Mouse (Mus musculus): Measurements from ENCODE around the gene Rpl21. TPM values are rescaled to one million over a fixed set of nuclear protein-coding genes. Genes with fewer than 3 reads are reported as not detected.
"Not testable (repeated sequence)": the region's sequence is repeated elsewhere in the genome, so short reads cannot be mapped to it uniquely, and the experiment has no call there.

Gene Rpl21
- polyA plus RNA-seq, 1 experiment from 2014 or later: 302 TPM

DNA sequence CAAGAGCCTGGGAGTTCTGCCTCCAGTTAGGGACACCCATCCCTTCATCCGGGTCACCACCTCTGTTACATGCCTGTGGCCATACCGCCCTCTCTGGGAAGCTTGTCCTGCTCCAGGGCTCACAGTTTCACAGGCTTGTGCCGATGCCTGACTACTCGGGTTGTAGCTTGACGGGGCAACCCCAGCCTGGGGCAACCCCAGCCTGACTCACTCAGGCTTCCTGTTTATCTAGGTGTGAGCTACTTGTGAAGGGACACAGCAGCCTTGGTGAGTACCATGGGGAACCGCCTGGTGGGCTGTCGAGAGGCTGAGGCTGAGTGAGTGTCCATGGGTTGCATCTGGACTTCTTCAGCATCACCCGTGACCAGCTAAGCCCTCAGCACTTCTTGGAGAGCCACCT lies 24.9 kb downstream of the Rpl21 start:
- no peak for ATAC-seq (replicated peaks)
- H3K9ac ChIP-seq: no peak overlapping the region
- no peak overlapping the region for H3K4me3 ChIP-seq
- no peaks in the 10 kb centered on the region for H3K36me3 ChIP-seq (replicated peaks)
- WGBS: 92% methylated on average over 8 of the region's 8 CpGs
- no peaks in the 10 kb centered on the region for H3K9me3 ChIP-seq
- no peak overlapping the region for H3K4me2 ChIP-seq
- no peak overlapping the region for H3K27ac ChIP-seq
- no peaks in the 10 kb centered on the region for H3K27me3 ChIP-seq (replicated peaks)
- no peaks in the 10 kb centered on the region for H3K4me1 ChIP-seq

DNA sequence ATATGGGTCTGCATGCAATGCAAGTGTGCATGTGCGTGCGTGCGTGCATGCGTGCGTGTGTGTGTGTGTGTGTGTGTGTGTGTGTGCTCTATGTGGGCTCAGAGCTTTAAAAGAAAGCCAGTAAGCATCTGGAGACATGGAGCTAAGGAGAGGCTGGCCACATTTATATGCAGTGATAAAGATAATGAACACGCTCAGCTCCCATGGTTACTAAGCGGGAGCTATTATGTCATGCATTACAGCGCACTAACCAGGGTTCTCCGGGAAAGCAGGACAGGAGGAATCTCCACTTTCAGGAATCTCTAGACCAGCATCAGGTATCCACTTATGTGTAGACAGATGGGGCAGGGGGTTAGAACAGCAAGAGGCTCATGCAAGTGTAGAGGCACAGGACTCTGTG lies 26.1 kb downstream of the Rpl21 start:
- no peaks in the 10 kb centered on the region for H3K27me3 ChIP-seq (replicated peaks)
- no peaks in the 10 kb centered on the region for H3K4me1 ChIP-seq
- no peak overlapping the region for H3K27ac ChIP-seq
- H3K36me3 ChIP-seq (replicated peaks): no peaks in the 10 kb centered on the region
- no peak overlapping the region for H3K4me3 ChIP-seq
- H3K9ac ChIP-seq: no peak overlapping the region
- no peak overlapping the region for H3K4me2 ChIP-seq
- WGBS: 88% methylated on average over 9 of the region's 9 CpGs
- ATAC-seq (replicated peaks): no peak
- H3K9me3 ChIP-seq: no peaks in the 10 kb centered on the region

DNA sequence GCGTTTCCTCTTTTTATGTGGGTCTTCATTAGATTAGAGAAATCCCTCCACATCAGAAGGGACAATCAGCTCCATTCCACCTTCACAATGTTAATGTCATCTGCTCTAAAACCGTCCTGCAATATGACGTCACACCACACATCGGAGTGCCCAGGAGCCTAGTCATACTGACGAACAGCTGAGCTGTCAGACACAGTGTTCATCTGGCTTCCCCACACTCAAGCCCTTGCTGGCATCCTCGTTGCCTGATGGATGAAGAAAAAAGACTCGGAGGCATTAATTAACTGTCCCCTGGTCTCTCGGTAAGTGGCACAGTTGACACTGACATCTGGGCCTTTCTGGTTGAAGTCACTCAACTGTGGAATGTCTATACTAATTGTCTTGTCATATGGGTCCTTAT lies 26.6 kb downstream of the Rpl21 start:
- Histone ChIP-seq H3K9me3 (no peaks in the 10 kb centered on the region), H3K36me3 (replicated peaks) (no peaks in the 10 kb centered on the region), H3K9ac (no peak overlapping the region), H3K4me2 (no peak overlapping the region), H3K27me3 (replicated peaks) (no peaks in the 10 kb centered on the region), H3K27ac (no peak overlapping the region), H3K4me1 (no peaks in the 10 kb centered on the region), H3K4me3 (no peak overlapping the region)
- WGBS: 67% methylated on average over 8 of the region's 8 CpGs
- no peak for ATAC-seq (replicated peaks)

DNA sequence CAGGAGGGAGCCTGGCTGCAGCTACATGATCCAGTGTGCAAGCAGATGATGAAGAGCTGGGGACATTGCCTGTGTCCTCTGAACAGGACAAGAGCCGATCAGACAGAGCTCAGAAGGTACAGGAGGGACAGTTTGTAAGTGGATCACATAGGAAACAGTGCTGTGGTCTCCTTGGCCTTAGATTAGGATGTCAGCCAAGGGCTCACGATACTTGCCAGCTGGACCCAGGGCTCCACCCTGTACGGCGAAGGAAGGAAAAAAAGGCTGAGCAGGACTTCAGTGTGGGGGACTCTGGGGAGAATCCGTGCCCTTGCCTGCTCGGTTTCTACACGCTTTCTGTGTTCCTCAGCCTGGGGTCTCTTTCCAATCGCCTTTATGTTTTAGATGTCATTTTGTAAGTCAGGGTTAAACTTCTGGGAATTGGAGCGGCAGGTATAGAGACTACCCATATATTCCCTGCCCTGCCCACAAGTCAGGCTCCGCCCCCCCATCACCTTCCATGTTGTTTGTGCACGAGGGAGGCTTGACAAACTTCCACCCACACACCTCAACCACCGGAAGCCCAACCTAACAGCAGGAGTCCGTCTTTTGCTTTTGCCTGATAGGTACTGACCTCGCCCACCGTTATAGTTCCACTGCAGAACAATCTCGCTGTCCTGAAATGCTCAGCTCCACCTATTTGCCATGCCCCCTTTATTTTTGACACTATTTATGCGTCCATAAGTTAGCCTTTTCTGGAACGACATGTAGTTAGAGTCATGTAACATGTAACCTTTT lies 27.7 kb downstream of the Rpl21 start:
- Histone ChIP-seq H3K4me1 (no peaks in the 10 kb centered on the region), H3K27ac (no peak overlapping the region), H3K27me3 (replicated peaks) (no peaks in the 10 kb centered on the region), H3K4me2 (no peak overlapping the region), H3K36me3 (replicated peaks) (no peaks in the 10 kb centered on the region), H3K9ac (no peak overlapping the region), H3K4me3 (no peak overlapping the region), H3K9me3 (no peaks in the 10 kb centered on the region)
- ATAC-seq (replicated peaks): no peak
- 83% methylated on average over 18 of the region's 18 CpGs for WGBS

DNA sequence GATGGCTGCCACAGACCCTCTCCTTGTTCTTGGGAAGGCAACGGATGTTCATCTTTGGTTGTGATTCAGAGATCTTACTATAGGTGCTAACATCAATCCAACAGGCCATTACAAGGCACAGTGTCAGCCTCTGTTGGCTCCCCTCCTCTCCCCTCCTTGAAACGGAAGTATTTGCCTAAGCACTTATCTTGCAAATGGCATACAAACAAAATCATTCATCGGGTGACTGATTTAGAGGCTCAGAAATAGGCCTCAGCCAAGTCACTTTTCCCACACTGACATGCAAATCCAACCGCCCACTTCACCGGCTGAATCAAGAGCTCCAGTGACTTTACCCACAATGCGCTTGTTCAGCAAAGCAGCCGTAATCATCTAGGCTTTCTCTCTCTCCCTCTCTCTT lies 28.9 kb downstream of the Rpl21 start:
- no peaks in the 10 kb centered on the region for H3K36me3 ChIP-seq (replicated peaks)
- H3K4me2 ChIP-seq: no peak overlapping the region
- H3K9me3 ChIP-seq: no peaks in the 10 kb centered on the region
- no peak for ATAC-seq (replicated peaks)
- H3K4me1 ChIP-seq: no peaks in the 10 kb centered on the region
- H3K27me3 ChIP-seq (replicated peaks): no peaks in the 10 kb centered on the region
- 39% methylated on average over 7 of the region's 7 CpGs for WGBS
- H3K27ac ChIP-seq: no peak overlapping the region
- H3K9ac ChIP-seq: no peak overlapping the region
- no peak overlapping the region for H3K4me3 ChIP-seq

DNA sequence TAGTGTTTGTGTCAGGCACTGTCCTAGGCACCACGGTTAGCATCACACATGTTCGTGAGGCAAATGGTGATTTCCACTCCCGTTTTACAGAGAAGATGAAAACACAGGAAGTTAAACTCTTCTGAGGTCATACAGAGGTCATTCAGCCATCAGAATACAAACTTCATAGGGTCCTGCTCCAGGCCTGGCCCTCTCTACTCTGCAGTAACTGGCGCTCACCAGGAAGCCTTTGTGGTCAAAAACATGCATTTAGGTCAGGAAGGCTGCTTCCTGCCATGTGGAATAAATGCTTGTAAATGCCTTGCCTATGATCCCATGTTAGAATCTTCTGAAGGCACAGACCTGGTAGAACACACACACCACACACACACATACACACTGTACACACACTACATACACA lies 32.8 kb downstream of the Rpl21 start:
- no peak overlapping the region for H3K4me3 ChIP-seq
- H3K9ac ChIP-seq: no peak overlapping the region
- peaks cover 13% of the 10 kb centered on the region for H3K4me1 ChIP-seq
- H3K9me3 ChIP-seq: no peaks in the 10 kb centered on the region
- no peak overlapping the region for H3K27ac ChIP-seq
- no peak overlapping the region for H3K4me2 ChIP-seq
- H3K36me3 ChIP-seq (replicated peaks): no peaks in the 10 kb centered on the region
- 79% methylated on average over 4 of the region's 4 CpGs for WGBS
- ATAC-seq (replicated peaks): no peak
- no peaks in the 10 kb centered on the region for H3K27me3 ChIP-seq (replicated peaks)

DNA sequence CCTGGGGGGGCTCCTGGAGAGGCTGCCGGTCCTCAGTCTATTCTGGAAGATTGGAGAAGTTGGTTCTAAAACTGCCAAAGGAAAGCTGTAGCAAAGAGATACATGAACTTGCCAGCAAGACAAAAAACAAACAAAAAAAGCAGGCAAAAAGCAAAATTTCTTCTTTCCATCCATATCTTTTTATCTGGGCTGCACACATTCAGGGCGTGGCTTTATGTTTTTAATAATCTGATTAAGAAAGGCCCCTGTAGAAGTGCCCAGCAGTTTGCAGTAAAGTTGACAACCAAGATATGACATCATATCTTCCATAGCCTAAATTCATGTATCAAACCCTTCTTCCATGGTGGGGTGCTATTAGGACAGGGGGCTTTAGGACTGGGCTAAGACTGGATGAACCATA lies 33.6 kb downstream of the Rpl21 start:
- H3K9ac ChIP-seq: no peak overlapping the region
- H3K4me3 ChIP-seq: no peak overlapping the region
- peaks cover 13% of the 10 kb centered on the region for H3K4me1 ChIP-seq
- no peak overlapping the region for H3K4me2 ChIP-seq
- ATAC-seq (replicated peaks): no peak
- H3K9me3 ChIP-seq: no peaks in the 10 kb centered on the region
- no peaks in the 10 kb centered on the region for H3K36me3 ChIP-seq (replicated peaks)
- H3K27me3 ChIP-seq (replicated peaks): no peaks in the 10 kb centered on the region
- H3K27ac ChIP-seq: no peak overlapping the region
- WGBS: 96% methylated on average over 2 of the region's 2 CpGs

DNA sequence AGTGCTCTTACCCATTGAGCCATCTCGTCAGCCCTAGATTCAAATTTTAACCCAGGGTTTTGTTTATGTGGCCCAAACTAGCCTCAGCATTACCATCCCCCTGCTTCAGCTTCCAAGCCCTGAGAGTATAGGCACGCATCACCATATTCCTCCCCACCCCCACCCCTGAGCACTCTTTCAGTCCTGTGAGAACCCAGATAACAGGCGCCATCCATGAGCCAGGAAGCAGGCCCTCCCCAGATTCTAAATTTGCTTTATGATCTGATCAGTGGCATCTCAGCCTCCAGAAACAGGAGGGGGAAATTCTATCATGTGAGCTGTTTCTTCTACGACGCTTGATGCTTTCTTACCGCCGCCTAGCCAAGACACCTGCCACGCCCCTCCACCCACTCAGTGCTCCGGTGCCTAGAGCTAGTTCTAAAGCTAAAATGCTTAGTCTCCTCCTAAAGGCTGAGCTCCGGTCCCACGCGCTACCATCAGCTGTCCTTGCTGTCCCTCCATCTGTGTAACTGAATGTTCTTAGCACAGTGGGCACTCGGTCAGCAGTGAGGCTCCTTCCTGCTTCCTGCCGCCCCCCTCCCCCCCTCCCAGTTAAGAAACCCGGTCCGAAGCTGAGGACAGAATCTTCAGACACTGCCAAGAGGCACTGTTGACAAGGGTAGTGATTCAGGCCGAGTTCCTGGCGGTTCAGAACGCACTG lies 34.7 kb downstream of the Rpl21 start:
- ATAC-seq (replicated peaks): peak; percentile 73
- peak overlapping the region; percentile 47 for H3K4me2 ChIP-seq
- H3K36me3 ChIP-seq (replicated peaks): no peaks in the 10 kb centered on the region
- H3K9ac ChIP-seq: no peak overlapping the region; the same call in 1 of the 2 replicates
- H3K27ac ChIP-seq: peak overlapping the region; percentile 51
- H3K27me3 ChIP-seq (replicated peaks): no peaks in the 10 kb centered on the region
- peak overlapping the region; percentile 22 for H3K4me3 ChIP-seq
- 5% methylated on average over 19 of the region's 19 CpGs for WGBS
- no peaks in the 10 kb centered on the region for H3K9me3 ChIP-seq
- peaks cover 13% of the 10 kb centered on the region for H3K4me1 ChIP-seq

DNA sequence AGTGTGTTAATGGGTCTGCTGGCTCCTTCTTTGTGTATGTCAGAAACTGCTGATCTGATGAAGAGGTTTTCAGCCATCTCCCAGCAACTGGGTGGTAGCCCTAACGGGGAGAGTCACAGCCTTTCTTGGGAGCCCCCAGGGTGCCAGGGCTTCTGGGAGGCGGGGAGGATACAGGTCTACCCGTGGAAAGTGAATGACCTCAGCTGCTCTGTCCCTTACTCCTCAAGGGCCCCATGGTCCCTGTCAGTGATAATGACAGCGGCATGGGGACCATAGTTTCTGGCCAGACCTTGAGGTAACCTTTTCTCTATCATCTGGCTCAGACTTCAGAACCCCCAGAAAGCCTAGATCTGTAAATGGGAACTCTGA lies 35.2 kb downstream of the Rpl21 start:
- no peaks in the 10 kb centered on the region for H3K9me3 ChIP-seq
- no peaks in the 10 kb centered on the region for H3K27me3 ChIP-seq (replicated peaks)
- H3K4me1 ChIP-seq: peaks cover 13% of the 10 kb centered on the region
- peak overlapping the region; percentile 51; the same call in 1 of the 2 replicates for H3K27ac ChIP-seq
- 10% methylated on average over 4 of the region's 4 CpGs for WGBS
- no peaks in the 10 kb centered on the region for H3K36me3 ChIP-seq (replicated peaks)
- peak overlapping the region; percentile 47 for H3K4me2 ChIP-seq
- peak; percentile 24; the same call in 1 of the 2 replicates for ATAC-seq (replicated peaks)
- H3K9ac ChIP-seq: no peak overlapping the region
- H3K4me3 ChIP-seq: no peak overlapping the region

DNA sequence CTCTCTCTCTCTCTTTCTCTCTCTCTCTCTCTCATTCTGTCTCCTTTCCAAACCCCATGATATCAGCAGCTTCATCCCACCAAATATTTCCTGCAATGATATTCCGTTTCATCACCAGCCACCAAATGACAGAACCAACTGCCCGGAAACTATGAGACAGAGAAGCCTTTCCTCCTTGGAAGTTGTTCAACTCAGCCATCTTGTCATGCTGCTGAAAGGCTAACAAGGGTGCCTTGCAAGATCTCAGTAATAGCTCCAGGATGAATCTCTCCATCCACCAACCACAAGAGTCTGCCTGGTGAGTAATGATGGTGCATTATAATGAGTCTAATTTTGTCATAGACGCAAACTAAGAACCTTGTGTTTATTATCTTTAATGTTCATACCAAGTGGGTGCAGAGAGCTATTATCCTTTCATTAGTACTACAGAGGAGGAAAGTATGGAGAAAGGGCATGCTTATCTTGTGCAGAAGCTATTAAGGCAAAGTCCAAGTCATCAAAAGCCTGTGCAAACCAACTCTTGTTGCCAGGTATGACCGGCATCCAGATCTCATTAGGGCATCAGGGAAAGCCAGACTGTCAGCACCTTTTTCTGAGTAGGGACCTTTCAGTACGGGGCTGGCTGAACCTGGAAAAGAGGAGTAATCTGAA lies 40.4 kb downstream of the Rpl21 start:
- no peak overlapping the region for H3K4me3 ChIP-seq
- no peak overlapping the region for H3K4me2 ChIP-seq
- no peak overlapping the region for H3K9ac ChIP-seq
- H3K9me3 ChIP-seq: no peaks in the 10 kb centered on the region
- 92% methylated on average over 5 of the region's 5 CpGs for WGBS
- ATAC-seq (replicated peaks): no peak
- H3K36me3 ChIP-seq (replicated peaks): no peaks in the 10 kb centered on the region
- H3K4me1 ChIP-seq: peaks cover 2% of the 10 kb centered on the region; the same call in 1 of the 2 replicates
- H3K27me3 ChIP-seq (replicated peaks): no peaks in the 10 kb centered on the region
- no peak overlapping the region for H3K27ac ChIP-seq

DNA sequence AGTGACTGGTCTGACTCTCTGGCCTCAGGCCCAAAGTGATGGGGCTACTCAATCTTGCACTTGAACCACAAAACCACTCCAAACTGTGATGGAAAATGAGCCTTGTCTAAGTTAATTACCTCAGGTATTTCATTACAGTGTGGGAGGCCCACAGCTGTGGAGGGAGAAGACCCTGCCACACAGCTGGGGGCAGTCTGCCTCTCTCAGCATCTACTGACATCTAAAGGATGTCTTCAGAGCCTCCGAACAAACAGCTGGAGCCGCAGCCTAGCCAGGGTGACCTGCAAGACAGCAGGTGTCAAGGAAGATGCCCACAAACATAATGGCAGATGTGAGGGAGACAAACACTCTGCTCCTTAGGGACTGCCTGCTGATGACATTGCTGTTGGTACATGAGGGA lies 43.3 kb downstream of the Rpl21 start:
- 79% methylated on average over 2 of the region's 2 CpGs for WGBS
- H3K4me2 ChIP-seq: no peak overlapping the region
- no peak for ATAC-seq (replicated peaks)

DNA sequence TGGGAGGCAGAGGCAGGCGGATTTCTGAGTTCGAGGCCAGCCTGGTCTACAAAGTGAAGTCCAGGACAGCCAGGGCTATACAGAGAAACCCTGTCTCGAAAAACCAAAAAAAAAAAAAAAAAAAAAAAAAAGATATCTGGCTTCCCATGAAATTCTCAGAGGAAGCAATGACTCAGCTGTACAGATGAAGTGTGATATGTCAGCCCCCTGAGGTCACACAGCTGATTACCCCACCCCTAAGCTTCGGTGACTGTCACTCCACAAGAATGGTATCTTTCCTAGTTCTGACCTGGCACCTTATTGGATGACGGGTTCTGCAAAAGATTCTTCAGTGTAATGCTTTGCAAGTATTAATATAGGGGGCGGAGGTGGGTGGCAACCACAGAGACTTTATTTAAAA lies 45.2 kb downstream of the Rpl21 start:
- not testable (repeated sequence) for H3K36me3 ChIP-seq (replicated peaks); H3K27ac ChIP-seq; H3K27me3 ChIP-seq (replicated peaks); H3K9me3 ChIP-seq; H3K4me3 ChIP-seq; H3K9ac ChIP-seq; ATAC-seq (replicated peaks); H3K4me2 ChIP-seq; H3K4me1 ChIP-seq
- WGBS: 76% methylated on average over 5 of the region's 6 CpGs

More for the DNA sequence above, 43.3 kb downstream of the Rpl21 start:
- Histone ChIP-seq H3K4me3 (no peak overlapping the region), H3K4me1 (no peaks in the 10 kb centered on the region), H3K27ac (no peak overlapping the region), H3K9me3 (no peaks in the 10 kb centered on the region), H3K9ac (no peak overlapping the region), H3K27me3 (replicated peaks) (no peaks in the 10 kb centered on the region), H3K36me3 (replicated peaks) (no peaks in the 10 kb centered on the region)

Measured in midbrain, embryonic 15.5 days (tissue).